In the genomic region with DNA sequence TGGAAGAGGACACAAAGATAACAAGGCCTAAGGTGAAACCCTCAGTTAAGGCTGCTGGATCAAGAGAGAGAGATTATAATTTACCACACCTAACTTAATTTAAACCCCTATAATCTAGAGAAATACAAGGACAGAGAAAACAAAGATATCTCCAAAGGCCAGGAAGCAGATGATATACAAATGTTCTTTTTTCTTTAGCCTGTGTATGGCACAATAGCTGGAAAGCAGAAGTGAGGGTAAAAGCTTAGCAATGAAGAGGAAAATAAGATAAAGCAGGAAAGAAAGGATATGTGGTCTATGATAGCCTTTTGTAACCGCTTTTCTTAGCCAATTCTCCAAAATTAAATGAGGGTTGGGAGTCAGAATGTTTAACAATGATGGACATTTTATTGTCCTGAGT, we compare ENCODE assay signal across 16 mouse cellular contexts.
"Had no signal": no experiment of that assay in that cellular context is flagged by ENCODE, and none has a peak within 500 bp of the region (broad histone marks: within the 10 kb centered on the region; RNA-seq: fewer than 3 reads in every experiment).

No protein-coding gene starts in this region.

- H3K4me1 ChIP-seq: midbrain, embryonic 10.5 days; midbrain, embryonic 12.5 days; neural tube, embryonic 12.5 days had no signal

- ATAC-seq: midbrain, embryonic 16.5 days had no signal

- H3K4me3 ChIP-seq: megakaryocyte, embryonic 14.5 days; midbrain, embryonic 10.5 days; midbrain, embryonic 12.5 days; myocyte; neural tube, embryonic 12.5 days had no signal

- H3K9me3 ChIP-seq: megakaryocyte, embryonic 14.5 days; midbrain, embryonic 10.5 days; midbrain, embryonic 12.5 days; neural tube, embryonic 12.5 days had no signal

- H3K4me2 ChIP-seq: lung, embryonic 14.5 days; midbrain, embryonic 12.5 days; neural tube, embryonic 12.5 days had no signal

- H3K27me3 ChIP-seq: megakaryocyte, embryonic 14.5 days; midbrain, embryonic 12.5 days; neural tube, embryonic 12.5 days had no signal

- DNase-seq: lung, adult 18-20 months; lung, embryonic 14.5 days; lung, postnatal 10 days; lung, postnatal 4 days; midbrain, embryonic 14.5 days; right cerebral cortex, postnatal 14 days; thymus, adult 18-20 months; thymus, postnatal 14 days; thymus, postnatal 36 days had no signal

- H3K36me3 ChIP-seq: midbrain, embryonic 10.5 days; midbrain, embryonic 12.5 days; neural tube, embryonic 12.5 days had no signal

- H3K27ac ChIP-seq: liver, embryonic 14.5 days; midbrain, embryonic 10.5 days; midbrain, embryonic 12.5 days; neural tube, embryonic 12.5 days had no signal

- H3K9ac ChIP-seq: liver, embryonic 14.5 days; lung, embryonic 14.5 days; midbrain, embryonic 12.5 days; neural tube, embryonic 12.5 days had no signal
